Mouse (Mus musculus) spleen, adult 2 months (tissue): ENCODE results near the gene Hectd4. TPM values are rescaled to one million over a fixed set of nuclear protein-coding genes. Genes with fewer than 3 reads are reported as not detected.

Source experiments
- DNase-seq, 2 experiments: peaks; one replicate each; pipeline versions ENCODE4 v3.0.0 to v3.0.0-alpha.2; 2012 to 2021; ENCODE audit warnings: low spot score in 2 of 2, low read depth in 1 of 2
- H3K27ac ChIP-seq: fragments of 200-500 bp; 2 replicates; pipeline ENCODE4 v1.5.1; 2012; ENCODE audit warnings: low read length, inconsistent platforms; ENCODE audit not compliant: insufficient read depth
- H3K27me3 ChIP-seq: fragments of 200-500 bp; 2 replicates; pipeline ENCODE4 v1.6.1; 2012; ENCODE audit warnings: mild to moderate bottlenecking, moderate library complexity, low read length, inconsistent platforms; ENCODE audit not compliant: control insufficient read depth, insufficient read depth
- H3K36me3 ChIP-seq: fragments of 200-500 bp; 2 replicates; pipeline ENCODE4 v1.6.1; 2012; ENCODE audit warnings: mild to moderate bottlenecking, low read length, inconsistent platforms; ENCODE audit not compliant: control insufficient read depth, insufficient read depth
- H3K4me1 ChIP-seq: fragments of 200-500 bp; 2 replicates; pipeline ENCODE4 v1.6.1; 2011; ENCODE audit warnings: inconsistent platforms; ENCODE audit not compliant: control insufficient read depth, insufficient read depth, insufficient read length
- H3K4me3 ChIP-seq: fragments of 200-500 bp; 2 replicates; pipeline ENCODE4 v1.5.1; 2011; ENCODE audit warnings: mild to moderate bottlenecking, inconsistent platforms; ENCODE audit not compliant: insufficient read depth, insufficient read length; ENCODE audit errors: extremely low read depth
- CTCF ChIP-seq: fragments of 200-500 bp; IDR thresholded peaks from 2 replicates; pipeline ENCODE4 v1.5.1; 2011; ENCODE audit warnings: mild to moderate bottlenecking, inconsistent platforms; ENCODE audit not compliant: insufficient read depth, insufficient read length, insufficient replicate concordance; ENCODE audit errors: extremely low read depth
- POLR2A ChIP-seq: fragments of 200-500 bp; IDR thresholded peaks from 2 replicates; pipeline ENCODE4 v1.6.1; 2011; ENCODE audit warnings: low read depth, low read length, inconsistent platforms
- WGBS: fragments of 180-500 bp; shearing (Covaris S2); methylation state at CpG from one replicate; pipeline ENCODE4 v1.1.7; 2018; 5-methylcytosine and 5-hydroxymethylcytosine counted together
- polyA plus RNA-seq: library from polyadenylated mRNA; depleted of rRNA; stranded (reverse); fragments of >200 nt; gene quantifications from 2 replicates; pipeline ENCODE4 v1.2.3, GENCODE M21; 2012; rRNA removed

Hectd4 gene
- polyA plus RNA-seq, 1 experiment, result 28.4 TPM

- H3K4me3 ChIP-seq, result no peak overlapping the region
- peaks cover 12% of the 10 kb centered on the region for H3K4me1 ChIP-seq
- WGBS, result 76% methylated on average over 5 of the region's 5 CpGs
- H3K36me3 ChIP-seq, result no peaks in the 10 kb centered on the region
- no peak overlapping the region for H3K27ac ChIP-seq
- TF ChIP-seq POLR2A, result no peak
- no peak for TF ChIP-seq CTCF
- DNase-seq, result no peak
- no peaks in the 10 kb centered on the region for H3K27me3 ChIP-seq
Observed at GRCm38 (mm10) chr5:121399540-121399939, 179.5 kb downstream of the Hectd4 start.

- H3K27ac ChIP-seq, result no peak overlapping the region
- no peak for DNase-seq
- no peaks in the 10 kb centered on the region for H3K36me3 ChIP-seq
- peaks cover 12% of the 10 kb centered on the region for H3K4me1 ChIP-seq
- no peak for TF ChIP-seq POLR2A
- no peak for TF ChIP-seq CTCF
- no peaks in the 10 kb centered on the region for H3K27me3 ChIP-seq
- H3K4me3 ChIP-seq, result no peak overlapping the region
- WGBS, result 56% methylated on average over 5 of the region's 5 CpGs
Observed at GRCm38 (mm10) chr5:121400064-121400463, 180.0 kb downstream of the Hectd4 start.

GRCm38 (mm10) chr5:121400849-121401248 is 180.8 kb downstream of the Hectd4 start:
- Histone ChIP-seq H3K4me1 (peaks cover 12% of the 10 kb centered on the region), H3K36me3 (no peaks in the 10 kb centered on the region; the same call in 1 of the 2 replicates), H3K27ac (no peak overlapping the region), H3K4me3 (no peak overlapping the region), H3K27me3 (no peaks in the 10 kb centered on the region)
- WGBS, result 76% methylated on average over 5 of the region's 5 CpGs
- no peak for DNase-seq
- no peak for TF ChIP-seq POLR2A
- TF ChIP-seq CTCF, result no peak

GRCm38 (mm10) chr5:121407856-121408255 is 187.8 kb downstream of the Hectd4 start:
- 94% methylated on average over 8 of the region's 8 CpGs for WGBS
- H3K4me1 ChIP-seq, result no peaks in the 10 kb centered on the region
- DNase-seq, result no peak
- no peak overlapping the region for H3K4me3 ChIP-seq
- no peak overlapping the region for H3K27ac ChIP-seq
- no peak for TF ChIP-seq CTCF
- TF ChIP-seq POLR2A, result no peak
- peaks cover 22% of the 10 kb centered on the region for H3K36me3 ChIP-seq
- no peaks in the 10 kb centered on the region for H3K27me3 ChIP-seq

- WGBS, result 94% methylated on average over 4 of the region's 4 CpGs
- H3K4me3 ChIP-seq, result no peak overlapping the region
- H3K27ac ChIP-seq, result no peak overlapping the region
- no peak for DNase-seq
- no peaks in the 10 kb centered on the region for H3K4me1 ChIP-seq
- peaks cover 44% of the 10 kb centered on the region for H3K36me3 ChIP-seq
- no peak for TF ChIP-seq CTCF
- no peak for TF ChIP-seq POLR2A
- H3K27me3 ChIP-seq, result no peaks in the 10 kb centered on the region
Observed at GRCm38 (mm10) chr5:121410975-121411374, 191.0 kb downstream of the Hectd4 start.

Other genes starting within 250 kb of the Hectd4 start
- 0.02 TPM in 1 of 2 replicates, not detected in the other for gene Rph3a, start 210.1 kb upstream of the Hectd4 start, polyA plus RNA-seq
- gene Ptpn11, start 28.8 kb upstream of the Hectd4 start, polyA plus RNA-seq, result 17.3 and 18.9 TPM in 2 replicates
- gene Rpl6, start 15.7 kb upstream of the Hectd4 start, polyA plus RNA-seq, result 281 and 293 TPM in 2 replicates
- 75.4 and 82.2 TPM in 2 replicates for gene Trafd1, start 165.4 kb downstream of the Hectd4 start, polyA plus RNA-seq
- 7.5 TPM in 2 replicates for gene Naa25, start 177.7 kb downstream of the Hectd4 start, polyA plus RNA-seq
- 1.3 and 2.3 TPM in 2 replicates for gene Tmem116, start 231.7 kb downstream of the Hectd4 start, polyA plus RNA-seq
- 47.5 and 52.0 TPM in 2 replicates for gene Erp29, start 232.3 kb downstream of the Hectd4 start, polyA plus RNA-seq